Mouse (Mus musculus) neural tube, embryonic 14.5 days (tissue): Measurements from ENCODE around the gene Gm21818. TPM values are rescaled to one million over a fixed set of nuclear protein-coding genes. Genes with fewer than 3 reads are reported as not detected.
"Not testable (repeated sequence)": the region's sequence is repeated elsewhere in the genome, so short reads cannot be mapped to it uniquely, and the experiment has no call there.

ENCODE experiments used
- ATAC-seq: fragments of 200-750 bp; cut with Nextera tagmentation; 2 replicates; pipeline ENCODE4 v1.8.0; 2017; ENCODE audit warnings: low read depth, mild to moderate bottlenecking, moderate TSS enrichment, moderate library complexity
- H3K27ac ChIP-seq: fragments of 300-500 bp; sonication (generic); 2 replicates; pipeline ENCODE4 v1.5.1; 2014; ENCODE audit warnings: low read depth, mild to moderate bottlenecking, control low read depth, low read length, moderate library complexity, mixed read lengths
- H3K27me3 ChIP-seq: fragments of 300-500 bp; sonication (generic); 2 replicates; pipeline ENCODE4 v1.6.1; 2014; ENCODE audit warnings: low read length; ENCODE audit not compliant: control insufficient read depth, insufficient read depth
- H3K36me3 ChIP-seq: fragments of 300-500 bp; sonication (generic); 2 replicates; pipeline ENCODE4 v1.6.1; 2014; ENCODE audit warnings: low read length, mixed read lengths; ENCODE audit not compliant: control insufficient read depth, insufficient read depth
- H3K4me1 ChIP-seq: fragments of 300-500 bp; sonication (generic); 2 replicates; pipeline ENCODE4 v1.6.1; 2014; ENCODE audit warnings: low read length; ENCODE audit not compliant: control insufficient read depth, insufficient read depth
- H3K4me2 ChIP-seq: fragments of 300-500 bp; sonication (generic); 2 replicates; pipeline ENCODE4 v1.6.1; 2014; ENCODE audit warnings: mild to moderate bottlenecking, low read depth, low read length, control low read depth
- H3K4me3 ChIP-seq: fragments of 300-500 bp; sonication (generic); 2 replicates; pipeline ENCODE4 v1.5.1; 2014; ENCODE audit warnings: low read depth, low read length, control low read depth, mixed read lengths
- H3K9ac ChIP-seq: fragments of 300-500 bp; sonication (generic); replicated peaks from 2 replicates; pipeline ENCODE4 v1.6.1; 2014; ENCODE audit warnings: low read depth, mild to moderate bottlenecking, control low read depth, low read length, mixed read lengths
- H3K9me3 ChIP-seq: fragments of 300-500 bp; sonication (generic); 2 replicates; pipeline ENCODE4 v1.6.1; 2016; ENCODE audit warnings: low read length; ENCODE audit not compliant: control insufficient read depth
- WGBS: fragments of 180-500 bp; shearing (Covaris S2); extraction: QIAGEN DNeasy Blood & Tissue Kit; methylation state at CpG from one replicate; pipeline ENCODE4 v1.1.7; 2014; 5-methylcytosine and 5-hydroxymethylcytosine counted together
- polyA plus RNA-seq: library from polyadenylated mRNA; unstranded; fragments of >200 nt; fragmentation: Nextera tagmentation; extraction: Ambion mirVana; gene quantifications from 2 replicates; pipeline ENCODE4 v1.2.1, GENCODE M21; 2014

The Gm21818 gene
- not detected in 2 replicates for polyA plus RNA-seq

DNA sequence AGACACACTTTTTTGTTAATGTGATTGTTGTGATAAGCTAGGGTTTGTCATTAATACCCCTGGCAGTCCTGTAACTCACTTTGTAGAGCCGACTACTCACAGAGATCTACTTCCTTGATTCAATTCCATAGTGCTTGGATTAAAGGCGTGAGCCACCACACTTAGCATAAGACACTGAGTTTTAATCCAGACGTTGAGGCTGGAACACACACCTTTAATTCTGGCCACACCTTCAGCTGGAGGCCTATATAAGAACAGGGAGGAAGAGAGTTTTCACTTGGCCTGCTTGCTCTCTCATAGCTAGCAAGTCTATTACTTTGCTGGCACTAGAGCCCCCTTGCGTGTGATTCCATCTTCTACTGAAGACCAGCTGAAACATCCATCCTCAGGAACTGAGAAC lies at the start of gene Gm21818:
Gene Gm21818, plus strand, starts transcription at position 301 of the 400 bp plus-strand sequence.
- H3K4me3 ChIP-seq, ATAC-seq, H3K9me3 ChIP-seq, H3K27ac ChIP-seq, H3K27me3 ChIP-seq, H3K9ac ChIP-seq, H3K4me2 ChIP-seq, H3K4me1 ChIP-seq, H3K36me3 ChIP-seq: not testable (repeated sequence)
- WGBS = 80% methylated on average over 4 of the region's 4 CpGs

GRCm38 (mm10) chr13:120139946-120140345 lies 32.3 kb upstream of the Gm21818 start, which contains the start of gene Gm20767:
Gm20767 (plus strand) TSS chr13:120140246.
- not testable (repeated sequence) for H3K4me2 ChIP-seq, ATAC-seq
- 80% methylated on average over 1 of the region's 5 CpGs for WGBS

GRCm38 (mm10) chr13:120142348-120142747 lies 29.9 kb upstream of the Gm21818 start:
- not testable (repeated sequence) for ATAC-seq

More at GRCm38 (mm10) chr13:120139946-120140345, 32.3 kb upstream of the Gm21818 start, which contains the start of gene Gm20767:
- not testable (repeated sequence) for H3K9ac ChIP-seq, H3K27me3 ChIP-seq, H3K27ac ChIP-seq, H3K4me3 ChIP-seq, H3K36me3 ChIP-seq, H3K9me3 ChIP-seq, H3K4me1 ChIP-seq

GRCm38 (mm10) chr13:120149660-120150407 lies 22.4 kb upstream of the Gm21818 start:
- H3K36me3 ChIP-seq, ATAC-seq, H3K4me1 ChIP-seq, H3K27me3 ChIP-seq, H3K27ac ChIP-seq, H3K4me2 ChIP-seq, H3K4me3 ChIP-seq, H3K9ac ChIP-seq, H3K9me3 ChIP-seq: not testable (repeated sequence)
- WGBS = 71% methylated on average over 3 of the region's 4 CpGs

More at GRCm38 (mm10) chr13:120142348-120142747, 29.9 kb upstream of the Gm21818 start:
- not testable (repeated sequence) for H3K27ac ChIP-seq, H3K4me3 ChIP-seq, H3K27me3 ChIP-seq, H3K4me2 ChIP-seq, H3K9ac ChIP-seq, H3K4me1 ChIP-seq, H3K36me3 ChIP-seq, H3K9me3 ChIP-seq
- 80% methylated on average over 2 of the region's 3 CpGs for WGBS

DNA sequence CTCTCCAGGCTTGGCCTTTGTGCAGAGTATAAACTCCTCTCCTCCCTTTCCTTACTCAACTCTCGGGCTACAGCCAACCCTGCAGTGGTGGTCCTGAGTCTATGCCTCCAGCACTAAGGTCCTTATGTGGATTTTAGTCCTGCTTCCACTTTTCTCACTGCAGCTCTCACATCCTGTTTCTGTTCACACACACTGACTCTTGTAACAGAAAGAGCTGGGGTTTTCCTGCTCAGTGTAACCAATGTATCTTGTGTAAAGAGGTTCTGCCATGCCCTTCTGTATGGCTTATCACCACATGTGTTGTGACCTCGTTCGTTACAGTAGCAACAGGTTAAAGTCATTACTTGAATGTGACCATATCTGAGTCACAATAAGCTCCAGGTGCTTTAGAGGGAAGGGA lies 21.6 kb upstream of the Gm21818 start:
- not testable (repeated sequence) for ATAC-seq, H3K27me3 ChIP-seq, H3K9me3 ChIP-seq, H3K36me3 ChIP-seq, H3K9ac ChIP-seq, H3K4me1 ChIP-seq, H3K27ac ChIP-seq, H3K4me2 ChIP-seq, H3K4me3 ChIP-seq
- 72% methylated on average over 3 of the region's 3 CpGs for WGBS

DNA sequence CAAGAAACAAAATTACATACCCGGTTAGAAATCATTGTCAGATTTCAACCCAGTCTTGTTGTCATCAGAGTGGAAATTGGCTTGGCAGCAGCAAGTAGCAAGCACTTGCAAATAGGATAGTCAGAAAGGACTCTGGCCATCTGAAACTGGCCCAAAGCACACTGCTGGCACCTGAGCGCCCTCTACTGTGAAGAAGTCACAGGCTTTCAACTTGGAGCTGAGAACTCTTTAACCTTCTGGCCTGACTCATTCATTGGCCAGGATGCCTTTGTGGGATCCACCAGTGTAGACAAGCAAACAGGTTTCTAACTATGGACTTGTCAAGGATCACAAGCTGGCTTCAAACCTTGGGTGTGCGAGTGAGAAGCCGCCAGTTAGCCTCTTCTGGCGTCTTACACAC lies 3.9 kb upstream of the Gm21818 start:
- H3K4me1 ChIP-seq, H3K4me3 ChIP-seq, H3K9me3 ChIP-seq, H3K9ac ChIP-seq, H3K27ac ChIP-seq, ATAC-seq, H3K4me2 ChIP-seq, H3K36me3 ChIP-seq, H3K27me3 ChIP-seq: not testable (repeated sequence)
- 62% methylated on average over 5 of the region's 5 CpGs for WGBS

- not testable (repeated sequence) for ATAC-seq
- WGBS = 87% methylated on average over 7 of the region's 8 CpGs
These were observed 24.1 kb downstream of the Gm21818 start for GRCm38 (mm10) chr13:120196189-120196821.

DNA sequence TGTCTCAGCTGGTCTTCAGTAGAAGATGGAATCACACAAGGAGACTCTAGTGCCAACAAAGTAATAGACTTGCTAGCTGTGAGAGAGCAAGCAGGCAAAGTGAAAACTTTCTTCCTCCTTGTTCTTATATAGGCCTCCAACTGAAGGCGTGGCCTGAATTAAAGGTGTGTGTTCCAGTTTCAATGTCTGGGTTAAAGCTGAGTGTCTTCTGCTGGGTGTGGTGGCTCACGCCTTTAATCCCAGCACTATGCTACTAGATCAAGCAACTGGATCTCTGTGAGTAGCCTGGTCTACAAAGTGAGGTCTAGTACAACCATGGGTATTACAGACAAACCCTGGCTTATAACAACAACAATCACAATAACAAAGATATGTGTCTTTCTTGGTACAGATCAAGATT lies 43.6 kb downstream of the Gm21818 start, which contains the start of gene Gm21762:
Gene Gm21762, minus strand, starts transcription at position 101 of the 400 bp plus-strand sequence.
- H3K27ac ChIP-seq, H3K9ac ChIP-seq, H3K27me3 ChIP-seq, H3K9me3 ChIP-seq, H3K4me2 ChIP-seq, H3K4me1 ChIP-seq, H3K4me3 ChIP-seq, H3K36me3 ChIP-seq, ATAC-seq: not testable (repeated sequence)
- no CpG with 5 or more reads among the region's 2 CpGs for WGBS

More at GRCm38 (mm10) chr13:120196189-120196821, 24.1 kb downstream of the Gm21818 start:
- not testable (repeated sequence) for H3K4me2 ChIP-seq, H3K9ac ChIP-seq, H3K4me1 ChIP-seq, H3K9me3 ChIP-seq, H3K27me3 ChIP-seq, H3K36me3 ChIP-seq, H3K27ac ChIP-seq, H3K4me3 ChIP-seq

DNA sequence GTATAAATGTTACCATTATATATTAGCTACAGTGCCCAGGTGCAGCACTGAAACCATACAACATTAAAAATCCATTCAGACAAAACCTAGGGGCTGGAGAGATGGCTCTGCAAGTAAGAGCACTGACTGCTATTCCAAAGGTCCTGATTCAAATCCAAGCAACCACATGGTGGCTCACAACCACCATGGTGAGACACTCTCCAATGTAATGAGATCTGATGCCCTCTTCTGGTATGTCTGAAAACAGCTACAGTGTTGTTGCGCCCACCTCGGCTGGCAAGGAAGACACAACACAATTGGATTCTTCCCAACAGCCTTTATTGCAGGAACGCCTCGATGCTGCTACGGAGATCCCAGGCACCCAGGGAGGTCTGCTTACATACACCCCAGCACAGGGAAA lies 48.7 kb downstream of the Gm21818 start:
- H3K9ac ChIP-seq, H3K9me3 ChIP-seq, H3K4me1 ChIP-seq, H3K36me3 ChIP-seq, H3K4me2 ChIP-seq, ATAC-seq, H3K27me3 ChIP-seq, H3K27ac ChIP-seq, H3K4me3 ChIP-seq: not testable (repeated sequence)
- 95% methylated on average over 5 of the region's 5 CpGs for WGBS
